Mouse (Mus musculus) embryonic facial prominence, embryonic 15.5 days (tissue): ENCODE results near the gene Pdss2. TPM values are rescaled to one million over a fixed set of nuclear protein-coding genes. Genes with fewer than 3 reads are reported as not detected.
"Not testable (repeated sequence)": the region's sequence is repeated elsewhere in the genome, so short reads cannot be mapped to it uniquely, and the experiment has no call there.

Experiments used
- ATAC-seq: fragments of 200-750 bp; cut with Nextera tagmentation; 2 replicates; pipeline ENCODE4 v1.8.0; 2017; ENCODE audit warnings: low read depth, moderate TSS enrichment; ENCODE audit not compliant: insufficient number of reproducible peaks, low FRiP score, low TSS enrichment
- H3K27ac ChIP-seq: fragments of 300-500 bp; sonication (generic); replicated peaks from 2 replicates; pipeline ENCODE4 v1.5.1; 2015; ENCODE audit warnings: mild to moderate bottlenecking, inconsistent platforms
- H3K27me3 ChIP-seq: fragments of 300-500 bp; sonication (generic); 2 replicates; pipeline ENCODE4 v1.6.1; 2015; ENCODE audit warnings: inconsistent platforms
- H3K36me3 ChIP-seq: fragments of 300-500 bp; sonication (generic); 2 replicates; pipeline ENCODE4 v1.6.1; 2015; ENCODE audit warnings: mild to moderate bottlenecking, inconsistent platforms
- H3K4me1 ChIP-seq: fragments of 300-500 bp; sonication (generic); 2 replicates; pipeline ENCODE4 v1.6.1; 2015; ENCODE audit warnings: inconsistent platforms
- H3K4me2 ChIP-seq: fragments of 300-500 bp; sonication (generic); replicated peaks from 2 replicates; pipeline ENCODE4 v1.6.1; 2015; ENCODE audit warnings: mild to moderate bottlenecking, inconsistent platforms
- H3K4me3 ChIP-seq: fragments of 300-500 bp; sonication (generic); replicated peaks from 2 replicates; pipeline ENCODE4 v1.5.1; 2015; ENCODE audit warnings: mild to moderate bottlenecking, inconsistent platforms
- H3K9ac ChIP-seq: fragments of 300-500 bp; sonication (generic); 2 replicates; pipeline ENCODE4 v1.6.1; 2015; ENCODE audit warnings: inconsistent platforms
- H3K9me3 ChIP-seq: fragments of 300-500 bp; sonication (generic); replicated peaks from 2 replicates; pipeline ENCODE4 v1.6.1; 2016; ENCODE audit warnings: inconsistent platforms
- WGBS: fragments of 180-500 bp; shearing (Covaris S2); methylation state at CpG from one replicate; pipeline ENCODE4 v1.1.7; 2015; 5-methylcytosine and 5-hydroxymethylcytosine counted together
- polyA plus RNA-seq: library from polyadenylated mRNA; unstranded; fragments of >200 nt; fragmentation: Nextera tagmentation; extraction: Ambion mirVana; gene quantifications from 2 replicates; pipeline ENCODE4 v1.2.1, GENCODE M21; 2015

Pdss2 gene
- polyA plus RNA-seq, 1 experiment from 2014 or later: 11.2 TPM

DNA sequence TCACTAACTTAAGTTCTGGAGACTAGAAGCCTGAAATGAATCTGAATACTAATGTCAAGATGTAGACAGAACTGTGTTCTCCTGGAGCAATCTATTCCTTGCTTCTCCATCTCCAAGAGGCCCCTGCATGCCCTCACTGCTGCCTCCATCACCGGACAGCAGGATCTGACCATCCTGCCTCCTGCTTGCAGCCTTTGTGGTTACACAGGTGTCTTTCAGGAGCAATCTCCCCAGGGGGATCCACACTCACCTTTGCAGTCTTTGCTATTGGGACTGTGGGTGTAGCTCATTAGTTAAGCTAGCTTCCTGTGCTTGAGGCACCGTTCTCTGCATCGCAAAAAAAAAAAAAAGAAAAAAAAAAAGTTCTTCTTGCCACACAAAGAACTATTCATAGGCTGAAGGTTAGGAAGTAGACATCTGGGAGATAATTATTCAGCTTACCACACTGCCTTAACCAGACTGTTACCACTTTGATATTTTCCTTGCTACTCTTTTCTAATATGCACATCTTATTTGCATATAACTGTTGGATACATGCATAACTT lies 23.0 kb downstream of the Pdss2 start:
- no peak overlapping the region for H3K4me2 ChIP-seq
- H3K9ac ChIP-seq: no peak overlapping the region
- ATAC-seq: no peak
- H3K4me1 ChIP-seq: peaks cover 10% of the 10 kb centered on the region; the same call in 1 of the 2 replicates
- no peak overlapping the region for H3K4me3 ChIP-seq
- H3K27me3 ChIP-seq: no peaks in the 10 kb centered on the region
- no peaks in the 10 kb centered on the region for H3K36me3 ChIP-seq
- 0 out of 2 replicates have a peak, but pooled peaks cover 3% of the 10 kb centered on the region for H3K9me3 ChIP-seq
- 22% methylated on average over 3 of the region's 3 CpGs for WGBS
- H3K27ac ChIP-seq: no peak overlapping the region

DNA sequence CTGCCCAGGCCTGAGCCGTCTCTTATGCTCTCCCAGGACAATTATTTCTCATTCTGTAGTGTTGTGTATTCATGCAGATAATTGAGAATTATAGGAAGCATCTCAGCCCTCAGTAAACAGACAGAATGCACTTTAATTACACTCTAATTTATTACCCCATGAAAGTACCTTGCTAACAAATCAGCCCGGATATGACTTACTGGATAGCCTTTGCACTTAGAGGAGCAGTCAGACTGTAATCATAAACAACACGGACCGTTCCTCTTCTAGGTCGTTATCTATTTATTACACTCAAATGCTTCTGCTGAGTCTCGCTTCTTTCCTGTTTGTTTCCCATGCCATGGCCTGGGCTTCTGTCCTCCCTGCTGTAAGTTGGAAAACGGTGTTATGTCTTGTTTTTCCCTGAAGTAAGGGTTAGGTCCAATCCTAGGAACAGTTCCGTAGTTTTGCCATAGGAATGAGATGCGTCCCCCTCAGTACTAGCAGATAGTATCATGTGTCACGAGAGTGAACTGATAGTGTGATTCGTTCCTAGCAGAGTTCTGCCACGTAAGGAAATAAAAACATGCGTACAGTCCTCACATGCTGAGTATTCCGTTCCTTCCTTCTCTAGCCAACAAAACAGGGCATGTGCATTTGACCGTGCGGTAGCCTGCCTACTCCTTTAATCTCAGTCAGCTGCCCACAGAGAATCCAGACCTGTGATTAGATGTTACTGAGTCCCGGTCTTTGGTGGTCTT lies 24.3 kb downstream of the Pdss2 start:
- Histone ChIP-seq H3K4me1 (peaks cover 10% of the 10 kb centered on the region; the same call in 1 of the 2 replicates), H3K27me3 (no peaks in the 10 kb centered on the region), H3K9me3 (no peaks in the 10 kb centered on the region), H3K27ac (no peak overlapping the region), H3K4me3 (no peak overlapping the region), H3K36me3 (no peaks in the 10 kb centered on the region), H3K4me2 (no peak overlapping the region), H3K9ac (no peak overlapping the region)
- 50% methylated on average over 17 of the region's 17 CpGs for WGBS
- no peak for ATAC-seq

DNA sequence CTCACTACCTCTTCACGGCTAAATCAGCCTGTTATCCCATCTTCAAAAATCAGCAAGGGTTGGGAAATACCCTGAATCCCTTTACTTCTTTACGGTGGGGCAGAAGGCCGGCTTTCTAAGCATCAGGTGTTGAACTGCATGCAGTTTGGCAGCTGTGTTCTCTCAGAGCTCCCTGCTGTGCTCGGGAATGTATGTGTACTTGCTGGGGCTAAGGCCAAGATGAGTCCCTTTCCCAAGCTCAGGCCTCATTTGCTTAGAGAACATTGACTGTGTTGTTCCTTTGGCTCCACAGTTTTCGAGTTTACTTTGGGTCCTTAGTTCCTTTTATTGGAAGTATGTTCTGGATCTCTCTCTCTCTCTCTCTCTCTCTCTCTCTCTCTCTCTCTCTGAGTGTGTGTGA lies 26.7 kb downstream of the Pdss2 start:
- Histone ChIP-seq H3K4me3 (no peak overlapping the region), H3K27ac (no peak overlapping the region), H3K27me3 (no peaks in the 10 kb centered on the region), H3K4me2 (no peak overlapping the region), H3K4me1 (peaks cover 15% of the 10 kb centered on the region; the same call in 1 of the 2 replicates), H3K9me3 (no peaks in the 10 kb centered on the region), H3K9ac (no peak overlapping the region), H3K36me3 (no peaks in the 10 kb centered on the region)
- 44% methylated on average over 5 of the region's 5 CpGs for WGBS
- no peak for ATAC-seq

DNA sequence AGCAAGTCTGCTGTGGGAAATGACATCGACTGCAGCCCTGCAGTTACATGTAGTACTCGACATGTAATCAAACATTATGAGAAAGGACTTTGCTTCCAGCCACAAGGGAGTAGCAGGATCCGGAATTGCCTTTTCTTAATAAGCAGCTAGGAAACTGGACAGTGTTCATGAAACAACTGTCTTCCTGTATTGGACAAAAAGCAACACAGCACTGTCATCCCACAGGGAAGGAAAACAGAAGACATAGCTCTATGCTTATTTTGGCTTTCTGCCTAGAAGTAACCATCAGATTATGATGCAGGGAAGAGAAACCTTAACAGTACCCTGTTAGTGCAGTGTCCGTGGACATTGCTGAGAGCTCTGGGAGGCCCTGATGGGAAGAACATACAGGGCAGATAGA lies 31.0 kb downstream of the Pdss2 start:
- H3K27me3 ChIP-seq: no peaks in the 10 kb centered on the region
- no peaks in the 10 kb centered on the region for H3K9me3 ChIP-seq
- no peak overlapping the region for H3K27ac ChIP-seq
- no peak for ATAC-seq
- no peak overlapping the region for H3K4me2 ChIP-seq
- H3K4me3 ChIP-seq: no peak overlapping the region
- 63% methylated on average over 4 of the region's 4 CpGs for WGBS
- no peaks in the 10 kb centered on the region for H3K36me3 ChIP-seq
- 0 out of 2 replicates have a peak, but pooled peaks cover 10% of the 10 kb centered on the region for H3K4me1 ChIP-seq
- H3K9ac ChIP-seq: no peak overlapping the region

DNA sequence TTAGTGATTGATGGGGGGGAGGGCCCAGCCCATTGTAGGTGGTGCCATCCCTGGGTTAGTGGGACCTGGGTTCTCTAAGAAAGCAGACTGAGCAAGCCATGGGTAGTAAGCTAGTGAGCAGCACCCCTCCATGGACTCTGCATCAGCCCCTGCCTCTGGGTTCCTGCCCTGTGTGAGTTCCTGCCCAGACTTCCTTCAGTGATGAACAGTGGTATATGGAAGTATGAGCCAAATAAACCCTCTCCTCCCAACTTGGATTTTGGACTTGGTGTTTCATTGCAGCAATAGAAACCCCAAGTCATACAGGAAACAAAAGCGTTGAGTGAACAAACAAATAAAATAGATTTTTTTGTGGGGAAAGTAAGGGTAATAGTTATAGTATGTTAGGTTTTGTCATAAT lies 35.7 kb downstream of the Pdss2 start:
- not testable (repeated sequence) for H3K4me3 ChIP-seq, H3K4me1 ChIP-seq, H3K36me3 ChIP-seq, ATAC-seq, H3K9me3 ChIP-seq, H3K4me2 ChIP-seq, H3K9ac ChIP-seq, H3K27me3 ChIP-seq, H3K27ac ChIP-seq
- WGBS: no CpG with 5 or more reads among the region's 1 CpGs

DNA sequence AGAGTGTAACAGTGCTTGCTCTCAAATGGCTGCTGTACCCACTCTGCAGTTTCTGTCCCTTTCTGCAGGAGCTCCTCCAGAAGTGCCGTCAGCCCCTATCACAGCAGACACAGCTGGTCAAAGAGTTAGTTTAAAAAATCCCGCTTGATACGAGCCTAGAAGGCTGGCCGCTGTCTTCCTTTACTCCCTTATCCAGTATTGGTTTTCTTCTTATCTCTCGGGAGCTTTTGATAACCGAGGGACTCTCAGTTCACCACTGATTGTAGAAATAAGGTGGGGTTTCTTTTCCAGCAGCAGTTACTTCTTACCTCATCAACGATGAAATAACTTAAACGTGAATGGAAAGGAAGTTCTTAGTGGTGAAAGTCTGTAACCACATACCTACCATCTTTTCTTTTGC lies 36.2 kb downstream of the Pdss2 start:
- H3K27ac ChIP-seq, H3K27me3 ChIP-seq, H3K4me1 ChIP-seq, H3K4me2 ChIP-seq, H3K4me3 ChIP-seq, H3K9me3 ChIP-seq, ATAC-seq, H3K36me3 ChIP-seq, H3K9ac ChIP-seq: not testable (repeated sequence)
- WGBS: 87% methylated on average over 8 of the region's 8 CpGs

- ATAC-seq: no peak
- H3K9ac ChIP-seq: no peak overlapping the region
- H3K27ac ChIP-seq: no peak overlapping the region
- no peak overlapping the region for H3K4me2 ChIP-seq
- H3K4me3 ChIP-seq: no peak overlapping the region
- no peaks in the 10 kb centered on the region for H3K36me3 ChIP-seq
- no peaks in the 10 kb centered on the region for H3K27me3 ChIP-seq
- WGBS: 79% methylated on average over 2 of the region's 2 CpGs
- no peaks in the 10 kb centered on the region for H3K9me3 ChIP-seq
- H3K4me1 ChIP-seq: no peaks in the 10 kb centered on the region
These were observed 50.0 kb downstream of the Pdss2 start for GRCm38 (mm10) chr10:43271318-43271717.

GRCm38 (mm10) chr10:43272381-43272780 lies 51.1 kb downstream of the Pdss2 start:
- Histone ChIP-seq H3K4me3 (no peak overlapping the region), H3K4me2 (no peak overlapping the region), H3K36me3 (no peaks in the 10 kb centered on the region), H3K27ac (no peak overlapping the region), H3K27me3 (no peaks in the 10 kb centered on the region), H3K9me3 (no peaks in the 10 kb centered on the region), H3K9ac (no peak overlapping the region), H3K4me1 (0 out of 2 replicates have a peak, but pooled peaks cover 3% of the 10 kb centered on the region)
- no peak for ATAC-seq
- 54% methylated on average over 4 of the region's 4 CpGs for WGBS

DNA sequence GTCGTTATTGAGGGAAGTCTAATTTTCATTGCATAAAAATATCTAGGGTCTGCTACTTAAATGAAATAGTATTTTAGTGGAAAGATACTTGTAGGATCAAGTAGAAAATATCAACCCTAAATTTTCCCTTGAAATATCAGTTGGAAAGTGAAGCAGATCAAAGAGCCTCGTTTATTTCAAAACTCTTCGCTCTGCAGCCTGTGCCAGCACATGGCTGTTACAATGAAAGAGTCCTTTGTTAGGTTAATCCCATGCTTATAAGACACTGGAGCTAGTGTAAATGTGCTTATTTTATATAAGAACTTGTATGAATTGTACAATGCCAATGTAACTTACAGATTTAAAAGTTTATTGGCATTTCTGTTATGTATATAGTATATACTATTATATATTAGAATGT lies 51.8 kb downstream of the Pdss2 start:
- no peak overlapping the region for H3K9ac ChIP-seq
- ATAC-seq: no peak
- 48% methylated on average over 3 of the region's 3 CpGs for WGBS
- H3K9me3 ChIP-seq: no peaks in the 10 kb centered on the region
- no peaks in the 10 kb centered on the region for H3K27me3 ChIP-seq
- H3K4me3 ChIP-seq: no peak overlapping the region
- no peak overlapping the region for H3K27ac ChIP-seq
- H3K4me1 ChIP-seq: 0 out of 2 replicates have a peak, but pooled peaks cover 3% of the 10 kb centered on the region
- H3K4me2 ChIP-seq: no peak overlapping the region
- H3K36me3 ChIP-seq: no peaks in the 10 kb centered on the region

DNA sequence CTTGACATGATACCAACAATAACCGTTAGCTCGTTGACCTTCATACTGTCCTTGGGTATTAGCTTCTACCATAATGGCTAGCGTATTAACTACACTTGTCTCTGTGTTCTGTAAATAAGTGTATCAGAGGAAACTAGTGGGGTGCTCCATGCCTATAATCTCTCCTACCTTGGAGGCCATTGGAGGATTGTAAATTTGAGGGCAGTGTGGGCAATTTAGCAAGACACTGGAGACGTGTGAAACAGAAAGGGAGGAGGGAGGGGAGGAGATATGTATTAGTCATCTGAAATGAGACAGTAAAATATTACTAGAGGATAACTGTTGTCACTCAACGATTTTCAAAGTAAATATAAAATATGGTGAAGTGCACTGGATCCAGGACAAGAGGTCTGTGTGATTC lies 54.2 kb downstream of the Pdss2 start:
- Histone ChIP-seq H3K36me3 (no peaks in the 10 kb centered on the region), H3K4me1 (peaks cover 8% of the 10 kb centered on the region; the same call in 1 of the 2 replicates), H3K27me3 (no peaks in the 10 kb centered on the region), H3K9ac (no peak overlapping the region), H3K4me3 (no peak overlapping the region), H3K4me2 (no peak overlapping the region), H3K9me3 (no peaks in the 10 kb centered on the region), H3K27ac (no peak overlapping the region)
- ATAC-seq: no peak
- 86% methylated on average over 5 of the region's 5 CpGs for WGBS

DNA sequence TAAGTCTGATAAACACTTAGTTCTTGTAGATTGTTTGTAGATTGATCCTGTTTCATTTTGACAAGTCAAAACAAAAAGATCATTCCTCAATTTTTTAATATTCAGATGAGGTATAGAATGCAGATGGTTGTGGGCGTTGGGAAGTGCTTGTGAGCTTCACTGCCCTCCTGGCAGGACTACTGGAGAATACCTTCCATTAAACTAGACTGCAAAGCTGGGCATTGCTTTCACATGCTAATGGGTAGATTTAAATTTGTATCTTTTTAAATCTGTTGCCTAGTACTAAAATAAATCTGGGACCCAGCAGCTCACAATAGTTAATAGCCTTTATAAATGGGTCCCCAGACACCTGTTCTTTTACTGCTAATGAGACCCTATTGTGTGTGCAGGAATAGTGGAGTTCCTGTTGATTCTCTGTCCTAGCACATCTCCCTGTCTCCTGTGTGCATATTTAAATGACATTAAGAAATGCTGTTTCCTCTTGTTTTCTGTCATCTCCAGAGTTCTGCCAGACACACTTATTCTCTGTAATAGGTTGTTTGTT lies 54.9 kb downstream of the Pdss2 start:
- no peak for ATAC-seq

More for the DNA sequence above, 54.9 kb downstream of the Pdss2 start:
- Histone ChIP-seq H3K4me1 (peaks cover 8% of the 10 kb centered on the region; the same call in 1 of the 2 replicates), H3K36me3 (no peaks in the 10 kb centered on the region), H3K4me3 (no peak overlapping the region), H3K4me2 (no peak overlapping the region), H3K27ac (no peak overlapping the region), H3K9ac (no peak overlapping the region), H3K9me3 (no peaks in the 10 kb centered on the region), H3K27me3 (no peaks in the 10 kb centered on the region)
- WGBS: 83% methylated on average over 1 of the region's 1 CpGs
